Mouse (Mus musculus): ENCODE data around the gene Casp7. TPM values are rescaled to one million over a fixed set of nuclear protein-coding genes. Genes with fewer than 3 reads are reported as not detected.
"Not testable (repeated sequence)": the region's sequence is repeated elsewhere in the genome, so short reads cannot be mapped to it uniquely, and the experiment has no call there.

Gene Casp7
- total and polyA plus RNA-seq, 2 experiments from 2014 or later, result 23.7 to 28.8 TPM

DNA sequence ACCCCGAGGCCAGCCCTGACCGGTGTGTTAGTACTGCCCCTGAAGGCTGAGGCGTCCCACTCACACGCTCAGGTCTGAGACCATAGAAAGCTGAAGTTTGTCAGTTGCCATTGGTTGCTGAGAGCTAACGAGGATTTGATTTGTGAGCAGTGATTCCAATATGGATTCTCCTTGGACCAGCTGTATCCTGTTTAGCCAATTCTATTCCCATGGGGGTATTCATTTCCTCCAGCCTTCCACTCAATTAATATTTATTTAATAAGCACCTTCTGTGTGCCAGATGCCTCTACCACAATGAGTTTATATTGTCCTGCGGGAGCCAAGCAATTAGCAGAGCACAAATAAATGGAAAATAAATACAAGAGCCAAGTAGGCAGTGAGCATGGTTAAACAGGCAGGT is 4.9 kb downstream of the Casp7 start:
- 0 out of 2 replicates have a peak, but pooled peaks cover 4% of the 10 kb centered on the region for H3K36me3 ChIP-seq (ENCODE audit: insufficient read depth)
- WGBS, result 60% methylated on average over 6 of the region's 6 CpGs
- H3K9ac ChIP-seq, result no peak overlapping the region
- H3K27ac ChIP-seq (ENCODE audit: low read depth, low read length), result no peak overlapping the region
- no peak overlapping the region for H3K4me2 ChIP-seq (ENCODE audit: low read depth)
- no peak overlapping the region for H3K4me3 ChIP-seq (ENCODE audit: low read depth, low read length)
- no peak for ATAC-seq
- no peaks in the 10 kb centered on the region for H3K4me1 ChIP-seq (ENCODE audit: insufficient read depth)
- no peak for TF ChIP-seq CTCF (IDR thresholded peaks at IDR 0.05; ENCODE audit: low read depth)
- H3K9me3 ChIP-seq (ENCODE audit: low read length), result no peaks in the 10 kb centered on the region
- no peaks in the 10 kb centered on the region for H3K27me3 ChIP-seq (ENCODE audit: insufficient read depth, low read length)
- no peak for DNase-seq

DNA sequence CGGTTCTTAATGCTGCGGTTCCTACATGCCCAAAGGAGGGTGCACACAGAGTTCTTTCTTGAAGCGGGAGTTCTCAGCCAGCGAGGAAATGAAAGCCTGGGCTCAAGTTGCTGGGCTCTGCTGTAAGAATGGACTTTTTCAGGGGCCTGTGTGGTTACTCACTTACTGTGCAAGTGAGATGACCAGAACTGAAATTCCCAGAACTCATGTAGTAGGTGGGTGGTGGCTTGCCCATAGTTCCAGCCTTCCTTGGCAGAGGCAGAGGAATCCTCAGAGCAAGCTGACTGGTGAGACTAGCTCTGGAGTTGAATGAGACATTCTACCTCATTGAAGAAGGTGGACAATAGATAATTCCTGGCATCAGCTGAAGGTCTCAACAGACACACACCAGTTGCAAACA is 8.9 kb downstream of the Casp7 start:
- Histone ChIP-seq H3K9me3 (ENCODE audit: low read length) (no peaks in the 10 kb centered on the region), H3K9ac (no peak overlapping the region), H3K36me3 (ENCODE audit: insufficient read depth) (0 out of 2 replicates have a peak, but pooled peaks cover 4% of the 10 kb centered on the region), H3K4me1 (ENCODE audit: insufficient read depth) (no peaks in the 10 kb centered on the region), H3K27ac (ENCODE audit: low read depth, low read length) (no peak overlapping the region), H3K4me3 (ENCODE audit: low read depth, low read length) (no peak overlapping the region), H3K27me3 (ENCODE audit: insufficient read depth, low read length) (no peaks in the 10 kb centered on the region), H3K4me2 (ENCODE audit: low read depth) (no peak overlapping the region)
- ATAC-seq, result no peak
- DNase-seq, result no peak
- TF ChIP-seq CTCF (IDR thresholded peaks at IDR 0.05; ENCODE audit: low read depth), result no peak
- 95% methylated on average over 4 of the region's 4 CpGs for whole genome bisulfite sequencing

DNA sequence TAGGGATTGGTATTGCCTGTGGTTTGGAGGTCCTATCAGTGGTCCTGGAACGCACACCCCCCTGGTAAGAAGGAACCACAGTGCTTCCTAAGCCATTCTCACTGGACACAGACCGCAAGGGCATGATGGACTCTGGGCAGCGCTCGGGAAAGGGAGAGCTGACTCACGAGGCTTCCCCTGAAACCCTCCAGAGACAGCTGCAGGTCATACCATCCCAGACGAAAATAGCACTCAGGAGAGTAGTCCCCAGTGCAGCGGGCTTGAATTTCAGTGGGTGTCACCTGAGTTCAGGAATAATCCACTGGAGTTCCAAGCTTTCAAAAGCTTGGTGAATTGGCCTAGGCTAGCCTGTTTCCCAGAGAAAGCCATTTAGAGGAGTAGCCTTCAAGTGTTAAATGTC is 9.7 kb downstream of the Casp7 start:
- H3K27me3 ChIP-seq (ENCODE audit: insufficient read depth, low read length), result no peaks in the 10 kb centered on the region
- no peak overlapping the region for H3K4me3 ChIP-seq (ENCODE audit: low read depth, low read length)
- 0 out of 2 replicates have a peak, but pooled peaks cover 4% of the 10 kb centered on the region for H3K36me3 ChIP-seq (ENCODE audit: insufficient read depth)
- ATAC-seq, result no peak
- H3K4me2 ChIP-seq (ENCODE audit: low read depth), result no peak overlapping the region
- no peak for DNase-seq
- H3K9me3 ChIP-seq (ENCODE audit: low read length), result no peaks in the 10 kb centered on the region
- H3K9ac ChIP-seq, result no peak overlapping the region
- no peaks in the 10 kb centered on the region for H3K4me1 ChIP-seq (ENCODE audit: insufficient read depth)
- WGBS, result 97% methylated on average over 7 of the region's 7 CpGs
- H3K27ac ChIP-seq (ENCODE audit: low read depth, low read length), result no peak overlapping the region
- no peak for TF ChIP-seq CTCF (IDR thresholded peaks at IDR 0.05; ENCODE audit: low read depth)

DNA sequence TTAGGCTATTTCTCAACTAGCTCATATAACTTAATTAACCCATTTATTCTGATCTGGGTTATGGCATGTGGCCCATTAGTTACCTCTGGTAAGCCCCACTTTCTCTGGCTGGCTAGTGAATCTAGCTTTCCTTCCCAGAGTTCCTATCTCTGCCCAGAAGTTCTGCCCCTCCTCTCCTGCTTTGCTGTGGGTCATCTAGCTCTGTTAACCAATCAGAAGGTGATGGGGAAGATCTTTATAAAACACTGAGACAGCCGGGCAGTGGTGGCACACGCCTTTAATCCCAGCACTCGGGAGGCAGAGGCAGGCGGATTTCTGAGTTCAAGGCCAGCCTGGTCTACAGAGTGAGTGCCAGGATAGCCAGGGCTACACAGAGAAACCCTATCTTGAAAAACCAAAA is 13.0 kb downstream of the Casp7 start:
- not testable (repeated sequence) for ATAC-seq; H3K27me3 ChIP-seq (ENCODE audit: insufficient read depth, low read length)

DNA sequence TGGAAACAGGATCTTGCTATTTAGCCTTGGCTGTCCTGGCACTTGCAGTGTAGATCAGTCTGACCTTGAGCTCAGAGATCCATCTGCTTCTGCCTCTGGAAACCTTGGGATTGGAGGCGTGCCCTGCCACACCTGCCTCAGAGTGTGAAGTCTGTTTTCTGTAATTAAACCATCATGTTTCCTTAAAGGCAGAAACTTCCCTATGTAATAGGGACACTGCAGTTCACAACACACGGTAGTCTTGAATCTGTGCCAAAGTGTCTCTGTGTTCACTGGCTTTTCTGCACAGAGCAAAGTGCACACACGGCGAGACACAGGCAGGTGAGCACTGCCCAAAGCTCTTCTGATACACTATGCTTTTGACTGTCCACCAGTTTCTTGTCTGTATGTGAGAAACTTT is 21.5 kb downstream of the Casp7 start:
- WGBS, result 67% methylated on average over 4 of the region's 4 CpGs
- DNase-seq (no peak), ATAC-seq (no peak)
- Histone ChIP-seq H3K36me3 (ENCODE audit: insufficient read depth) (no peaks in the 10 kb centered on the region), H3K27me3 (ENCODE audit: insufficient read depth, low read length) (no peaks in the 10 kb centered on the region), H3K9ac (no peak overlapping the region), H3K4me2 (ENCODE audit: low read depth) (no peak overlapping the region), H3K4me3 (ENCODE audit: low read depth, low read length) (no peak overlapping the region), H3K9me3 (ENCODE audit: low read length) (no peaks in the 10 kb centered on the region), H3K4me1 (ENCODE audit: insufficient read depth) (no peaks in the 10 kb centered on the region), H3K27ac (ENCODE audit: low read depth, low read length) (no peak overlapping the region)
- TF ChIP-seq CTCF (IDR thresholded peaks at IDR 0.05; ENCODE audit: low read depth), result no peak

More for the DNA sequence above, 13.0 kb downstream of the Casp7 start:
- H3K9me3 ChIP-seq (ENCODE audit: low read length); H3K4me1 ChIP-seq (ENCODE audit: insufficient read depth); H3K9ac ChIP-seq; DNase-seq; H3K27ac ChIP-seq (ENCODE audit: low read depth, low read length); H3K4me2 ChIP-seq (ENCODE audit: low read depth); H3K36me3 ChIP-seq (ENCODE audit: insufficient read depth); H3K4me3 ChIP-seq (ENCODE audit: low read depth, low read length): not testable (repeated sequence)
- 99% methylated on average over 4 of the region's 4 CpGs for WGBS

DNA sequence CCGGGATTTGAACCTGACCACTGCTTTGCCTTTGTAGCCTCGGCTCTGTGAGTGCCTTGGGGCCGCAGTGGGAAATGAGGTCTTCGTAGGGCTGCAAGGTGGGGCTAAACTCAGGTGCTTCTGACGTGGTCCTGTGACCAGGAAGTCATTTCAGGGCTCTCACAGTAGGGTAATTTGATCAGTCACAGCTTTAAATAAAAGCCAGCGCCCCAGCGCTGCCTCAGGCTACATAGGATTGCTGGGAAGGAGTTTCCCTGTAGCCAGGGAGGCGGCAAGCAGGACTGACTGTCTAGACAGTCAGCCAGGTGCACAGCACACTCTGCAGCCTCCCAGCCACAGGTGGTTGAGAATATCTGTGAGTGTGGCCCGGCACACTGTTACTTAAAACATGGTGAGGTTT is 22.5 kb downstream of the Casp7 start:
- TF ChIP-seq CTCF (IDR thresholded peaks at IDR 0.05; ENCODE audit: low read depth), result no peak
- no peaks in the 10 kb centered on the region for H3K4me1 ChIP-seq (ENCODE audit: insufficient read depth)
- no peaks in the 10 kb centered on the region for H3K27me3 ChIP-seq (ENCODE audit: insufficient read depth, low read length)
- no peak overlapping the region for H3K27ac ChIP-seq (ENCODE audit: low read depth, low read length)
- no peaks in the 10 kb centered on the region for H3K9me3 ChIP-seq (ENCODE audit: low read length)
- ATAC-seq, result no peak
- no peak overlapping the region for H3K4me3 ChIP-seq (ENCODE audit: low read depth, low read length)
- no peak overlapping the region for H3K4me2 ChIP-seq (ENCODE audit: low read depth)
- no peak overlapping the region for H3K9ac ChIP-seq
- no peak for DNase-seq
- H3K36me3 ChIP-seq (ENCODE audit: insufficient read depth), result no peaks in the 10 kb centered on the region
- WGBS, result 76% methylated on average over 9 of the region's 9 CpGs

DNA sequence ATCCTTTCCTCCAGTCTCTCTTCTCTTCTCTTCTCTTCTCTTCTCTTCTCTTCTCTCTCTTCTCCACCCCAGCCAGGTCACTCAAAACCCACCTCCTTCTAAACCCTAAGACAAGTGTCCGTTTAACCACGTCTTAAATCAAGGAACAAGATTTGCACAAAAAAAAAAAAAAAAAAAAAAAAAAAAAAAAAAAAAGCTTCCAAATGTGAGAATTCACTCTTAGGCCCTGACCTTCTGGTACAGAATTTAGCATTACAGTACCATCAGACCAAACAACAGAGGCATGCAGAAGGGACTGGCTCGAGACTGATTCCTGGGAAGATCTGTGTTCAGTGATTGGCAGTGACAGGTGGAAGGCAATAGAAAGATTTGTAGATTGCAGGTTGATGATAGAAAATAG is 23.4 kb downstream of the Casp7 start:
- DNase-seq (no peak), ATAC-seq (no peak)
- Histone ChIP-seq H3K4me3 (ENCODE audit: low read depth, low read length) (no peak overlapping the region), H3K27me3 (ENCODE audit: insufficient read depth, low read length) (no peaks in the 10 kb centered on the region), H3K4me2 (ENCODE audit: low read depth) (no peak overlapping the region), H3K9me3 (ENCODE audit: low read length) (no peaks in the 10 kb centered on the region), H3K27ac (ENCODE audit: low read depth, low read length) (no peak overlapping the region), H3K4me1 (ENCODE audit: insufficient read depth) (no peaks in the 10 kb centered on the region), H3K36me3 (ENCODE audit: insufficient read depth) (no peaks in the 10 kb centered on the region), H3K9ac (no peak overlapping the region)
- no peak for TF ChIP-seq CTCF (IDR thresholded peaks at IDR 0.05; ENCODE audit: low read depth)
- WGBS, result 93% methylated on average over 3 of the region's 3 CpGs

All from forebrain, postnatal 0 days (tissue).